Mouse (Mus musculus) E14TG2a.4 (cell line): ENCODE measurements around the gene Mpzl3.

Source experiments
- H3K27me3 ChIP-seq: 2 replicates; pipeline ENCODE4 v1.6.1; 2014; ENCODE audit warnings: low read length, control low read depth; ENCODE audit not compliant: insufficient read depth
- H3K36me3 ChIP-seq: 2 replicates; pipeline ENCODE4 v1.6.1; 2014; ENCODE audit warnings: low read length, control low read depth; ENCODE audit not compliant: insufficient read depth
- H3K4me1 ChIP-seq: replicated peaks from 2 replicates; pipeline ENCODE4 v1.6.1; 2014; ENCODE audit warnings: low read depth, low read length, control low read depth
- H3K4me3 ChIP-seq: replicated peaks from 2 replicates; pipeline ENCODE4 v1.5.1; 2014; ENCODE audit warnings: mild to moderate bottlenecking, low read length
- H3K9me3 ChIP-seq: 2 replicates; pipeline ENCODE4 v1.6.1; 2014; ENCODE audit warnings: low read length, control low read depth
- CTCF ChIP-seq: conservative IDR thresholded peaks from 2 replicates; pipeline ENCODE4 v1.5.1; 2014; ENCODE audit warnings: low read length
- NANOG ChIP-seq: IDR thresholded peaks from 2 replicates; pipeline ENCODE4 v1.6.1; 2014; ENCODE audit warnings: borderline replicate concordance, low read length, mixed read lengths
- POU5F1 ChIP-seq: IDR thresholded peaks from 2 replicates; pipeline ENCODE4 v1.6.1; 2014; ENCODE audit warnings: low read length, borderline replicate concordance

The Mpzl3 gene

DNA sequence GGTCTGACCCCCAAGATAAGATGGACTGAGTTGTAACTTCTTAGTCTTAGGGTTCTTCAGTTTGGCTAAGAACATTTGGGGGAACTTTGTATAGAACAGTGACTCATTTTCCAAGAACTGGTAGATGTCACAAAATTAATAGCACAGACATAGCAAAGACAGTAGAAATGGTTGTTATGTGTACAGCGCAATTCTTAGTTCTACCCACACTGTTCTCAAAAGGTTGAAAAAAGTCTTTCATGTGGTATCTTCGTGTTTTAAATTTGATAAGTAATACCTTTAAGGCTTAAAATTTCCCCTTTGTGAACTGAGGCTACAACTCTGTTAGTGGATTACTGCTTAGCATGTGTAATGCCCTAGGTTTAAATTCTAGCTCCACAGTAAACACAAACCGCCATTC lies 28.1 kb downstream of the Mpzl3 start:
- Histone ChIP-seq H3K4me3 (no peak overlapping the region), H3K4me1 (peaks cover 7% of the 10 kb centered on the region), H3K36me3 (no peaks in the 10 kb centered on the region), H3K27me3 (no peaks in the 10 kb centered on the region), H3K9me3 (no peaks in the 10 kb centered on the region)
- no peak for TF ChIP-seq CTCF
- no peak for TF ChIP-seq NANOG
- no peak for TF ChIP-seq POU5F1

DNA sequence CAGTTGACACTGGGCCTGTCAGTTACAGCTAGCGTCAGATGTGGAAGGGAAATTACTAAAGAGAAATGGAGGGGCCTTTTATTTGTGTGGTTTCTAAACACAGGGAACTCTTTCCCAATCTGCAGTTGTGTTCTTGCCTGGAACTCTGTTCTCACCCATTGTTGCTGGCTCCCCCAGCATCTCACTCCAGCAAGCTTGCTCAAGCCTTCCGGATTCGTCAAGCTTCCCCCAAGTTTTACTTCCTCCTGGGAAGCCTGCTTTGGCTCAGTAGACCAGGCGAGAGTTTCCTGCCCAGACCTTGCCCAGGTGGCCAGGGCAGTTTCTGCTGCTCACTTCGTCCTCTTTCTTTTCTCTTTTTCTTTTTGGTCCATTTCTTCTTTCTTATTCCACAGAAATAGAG lies 29.6 kb downstream of the Mpzl3 start:
- TF ChIP-seq POU5F1 (no peak), CTCF (no peak), NANOG (no peak)
- H3K27me3 ChIP-seq = no peaks in the 10 kb centered on the region
- H3K36me3 ChIP-seq = no peaks in the 10 kb centered on the region
- H3K4me1 ChIP-seq = peaks cover 7% of the 10 kb centered on the region
- H3K9me3 ChIP-seq = no peaks in the 10 kb centered on the region
- no peak overlapping the region for H3K4me3 ChIP-seq

DNA sequence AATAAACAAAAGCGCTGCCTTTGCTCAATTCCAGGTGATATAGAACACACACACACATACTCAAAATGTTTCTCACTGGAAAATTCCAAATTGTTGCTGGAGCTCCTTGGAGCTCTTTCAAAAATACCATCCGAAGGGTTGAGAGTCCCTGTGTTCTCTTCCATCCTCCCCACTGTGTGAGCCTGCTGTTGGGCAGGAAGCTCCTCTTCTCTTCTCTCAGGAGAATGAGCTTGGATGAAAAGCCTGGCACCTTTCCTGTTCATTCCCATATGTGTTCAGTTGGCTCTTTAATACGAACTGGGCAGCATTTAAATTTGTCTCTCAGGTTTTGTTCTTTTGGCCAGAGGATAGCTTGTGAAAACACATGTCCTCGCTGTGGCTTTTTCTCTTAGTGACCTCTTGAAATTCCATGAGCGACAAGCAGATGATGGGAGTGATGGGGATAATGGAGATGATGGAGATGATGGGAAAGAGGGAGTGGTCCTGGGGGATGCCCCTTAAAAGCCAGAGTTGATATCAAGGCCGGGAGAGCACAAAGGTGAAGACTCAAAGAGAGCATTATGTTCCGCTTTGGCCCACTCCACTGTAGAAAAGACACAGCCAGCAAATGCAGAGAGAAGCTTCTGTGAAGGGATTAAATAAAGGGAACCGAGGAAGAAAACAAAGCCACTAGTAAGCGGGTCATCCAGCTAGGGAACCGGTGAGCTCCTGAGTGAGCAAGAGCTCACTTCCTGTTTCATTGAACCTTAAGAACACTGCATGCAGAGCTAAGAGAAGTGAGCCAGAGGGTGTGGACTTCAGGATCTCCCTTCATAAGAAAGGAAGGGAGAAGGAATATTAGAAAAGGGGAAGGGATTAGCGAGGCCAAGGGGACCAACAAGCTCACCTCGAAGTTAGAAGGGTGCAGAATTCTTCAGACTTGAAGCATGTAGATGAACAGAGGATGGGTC lies 31.0 kb downstream of the Mpzl3 start:
- H3K4me3 ChIP-seq = no peak overlapping the region
- H3K27me3 ChIP-seq = peaks cover 4% of the 10 kb centered on the region
- no peaks in the 10 kb centered on the region for H3K36me3 ChIP-seq
- H3K9me3 ChIP-seq = no peaks in the 10 kb centered on the region
- H3K4me1 ChIP-seq = peaks cover 7% of the 10 kb centered on the region
- TF ChIP-seq NANOG = no peak
- no peak for TF ChIP-seq CTCF
- no peak for TF ChIP-seq POU5F1

DNA sequence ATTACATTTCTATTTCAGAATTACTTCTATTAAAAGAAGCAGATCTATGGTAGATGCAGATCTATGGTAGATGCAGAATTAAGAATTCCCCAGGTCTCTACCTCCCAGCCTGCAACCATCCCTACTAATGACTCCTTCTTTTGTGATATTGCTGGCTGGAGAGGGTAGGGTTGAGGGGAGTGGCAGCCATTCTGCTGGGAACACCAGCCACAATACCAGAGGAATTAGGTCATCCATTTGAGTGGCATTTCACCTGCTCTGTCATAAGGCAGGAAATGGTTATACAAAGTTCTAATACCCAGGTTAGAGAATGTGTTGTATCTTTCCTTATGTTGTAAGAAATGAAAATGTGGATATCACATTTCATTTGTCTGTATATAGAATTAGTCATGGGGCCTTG lies 33.1 kb downstream of the Mpzl3 start:
- H3K4me1 ChIP-seq = peaks cover 10% of the 10 kb centered on the region
- no peaks in the 10 kb centered on the region for H3K36me3 ChIP-seq
- H3K27me3 ChIP-seq = peaks cover 10% of the 10 kb centered on the region
- TF ChIP-seq POU5F1 (no peak), CTCF (no peak)
- no peaks in the 10 kb centered on the region for H3K9me3 ChIP-seq
- no peak overlapping the region for H3K4me3 ChIP-seq

DNA sequence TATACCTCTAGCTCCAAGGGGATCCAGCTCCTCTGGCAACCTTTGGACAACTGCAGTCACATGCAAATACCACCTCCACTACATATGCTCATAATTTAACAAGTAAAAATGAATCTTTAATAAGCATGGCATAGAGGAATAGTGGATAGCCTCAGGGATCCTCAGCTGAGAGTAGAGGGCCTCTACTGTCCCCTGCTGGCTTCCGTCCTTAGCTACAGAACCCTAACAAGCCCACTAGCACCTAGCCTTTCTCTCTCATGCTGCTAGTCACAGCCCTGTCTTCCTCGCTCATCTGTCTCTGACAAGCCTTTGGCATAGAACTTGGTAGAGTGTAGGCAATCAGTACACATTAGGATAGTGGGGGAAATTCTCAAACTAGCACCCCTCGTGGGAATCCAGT lies 35.8 kb downstream of the Mpzl3 start:
- peaks cover 10% of the 10 kb centered on the region for H3K4me1 ChIP-seq
- no peaks in the 10 kb centered on the region for H3K9me3 ChIP-seq
- no peaks in the 10 kb centered on the region for H3K36me3 ChIP-seq
- peaks cover 14% of the 10 kb centered on the region for H3K27me3 ChIP-seq
- TF ChIP-seq NANOG = no peak
- 0 out of 2 replicates have a peak, but pooled peaks have one; percentile 6 for TF ChIP-seq CTCF
- no peak overlapping the region for H3K4me3 ChIP-seq

DNA sequence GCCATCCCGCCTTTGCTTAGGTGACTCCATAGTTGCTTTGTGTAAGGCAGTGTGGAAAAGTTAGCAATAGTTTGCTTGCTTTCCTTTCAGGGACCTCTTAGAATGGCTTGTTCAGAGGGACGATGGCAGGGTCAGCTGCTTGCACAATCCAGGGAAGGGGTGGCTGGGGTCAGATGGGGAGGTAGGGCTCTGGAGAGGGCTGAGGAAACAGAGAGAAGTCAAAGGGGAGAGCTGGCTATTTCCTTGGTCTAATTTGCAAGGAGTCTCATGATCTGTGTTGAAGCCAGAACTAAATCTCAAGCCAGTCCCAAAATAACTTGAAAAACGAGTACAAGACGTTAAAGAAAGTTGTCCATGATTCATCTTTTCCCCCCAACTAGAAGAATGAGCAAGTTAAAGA lies 37.7 kb downstream of the Mpzl3 start:
- Histone ChIP-seq H3K4me3 (no peak overlapping the region; the same call in 1 of the 2 replicates), H3K36me3 (no peaks in the 10 kb centered on the region)
- TF ChIP-seq NANOG = no peak
- TF ChIP-seq CTCF = no peak
- no peak for TF ChIP-seq POU5F1

DNA sequence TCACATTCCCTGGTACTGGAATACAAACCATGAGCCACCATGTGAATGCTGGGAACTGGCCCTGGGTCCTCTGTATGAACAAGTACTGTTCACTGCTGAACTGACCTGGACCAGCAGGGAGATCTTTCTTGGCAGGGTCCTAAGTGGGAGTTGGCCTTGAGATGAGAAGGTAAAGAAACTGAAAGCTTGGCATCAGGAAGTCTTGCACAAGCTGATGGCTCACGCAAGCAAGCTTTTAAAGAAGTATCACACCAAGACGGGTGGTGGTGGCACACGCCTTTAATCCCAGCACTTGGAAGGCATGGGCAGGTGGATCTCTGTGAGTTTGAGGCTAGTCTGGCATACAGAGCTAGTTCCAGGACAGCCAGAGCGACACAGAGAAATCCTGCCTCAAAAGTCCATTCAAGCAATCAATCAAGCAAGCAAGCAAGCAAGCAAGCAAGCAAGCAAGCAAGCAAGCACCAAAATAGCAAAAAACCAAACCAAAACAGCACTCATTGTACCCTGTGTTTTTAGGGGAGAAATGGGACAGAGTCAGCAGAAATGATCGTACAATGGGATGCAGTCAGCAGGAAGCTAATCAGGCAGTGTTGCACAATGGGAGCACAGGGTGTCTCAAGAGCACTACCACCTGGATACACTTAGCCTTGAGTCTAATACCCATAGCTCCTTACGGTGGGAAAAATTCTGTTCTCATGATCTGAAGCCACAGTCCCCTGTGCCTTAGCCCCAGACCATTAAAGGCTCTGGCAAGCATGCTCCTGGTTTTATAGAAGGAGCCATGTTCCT lies 40.4 kb downstream of the Mpzl3 start:
- no peak overlapping the region for H3K4me3 ChIP-seq
- peaks cover 13% of the 10 kb centered on the region for H3K4me1 ChIP-seq
- no peak for TF ChIP-seq NANOG
- no peak for TF ChIP-seq CTCF
- TF ChIP-seq POU5F1 = no peak
- H3K27me3 ChIP-seq = peaks cover 19% of the 10 kb centered on the region
- no peaks in the 10 kb centered on the region for H3K36me3 ChIP-seq
- no peaks in the 10 kb centered on the region for H3K9me3 ChIP-seq

More for the DNA sequence above, 37.7 kb downstream of the Mpzl3 start:
- no peaks in the 10 kb centered on the region for H3K9me3 ChIP-seq
- peaks cover 19% of the 10 kb centered on the region for H3K27me3 ChIP-seq
- peaks cover 10% of the 10 kb centered on the region for H3K4me1 ChIP-seq

DNA sequence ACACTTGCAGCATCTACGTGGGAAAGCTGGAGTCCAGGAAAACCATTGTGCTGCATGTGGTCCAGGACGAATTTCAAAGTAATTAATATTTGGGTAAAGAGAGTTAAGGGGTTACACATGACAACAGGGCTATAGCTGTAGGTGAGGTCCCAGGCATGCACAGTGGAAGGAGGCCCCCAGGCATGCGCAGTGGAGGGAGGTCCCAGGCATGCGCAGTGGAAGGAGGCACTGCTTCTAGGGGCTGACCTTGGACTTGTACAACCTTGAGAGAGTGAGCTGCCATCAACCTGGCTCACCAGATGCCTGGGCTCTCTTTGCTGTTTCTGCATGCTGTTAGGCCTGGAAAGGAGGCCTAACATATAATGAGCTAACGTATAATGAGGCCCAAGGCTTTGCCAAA lies 42.9 kb downstream of the Mpzl3 start:
- Histone ChIP-seq H3K4me1 (0 out of 2 replicates have a peak, but pooled peaks cover 5% of the 10 kb centered on the region), H3K36me3 (no peaks in the 10 kb centered on the region), H3K27me3 (peaks cover 8% of the 10 kb centered on the region), H3K4me3 (no peak overlapping the region), H3K9me3 (no peaks in the 10 kb centered on the region)
- TF ChIP-seq POU5F1 = no peak
- no peak for TF ChIP-seq NANOG
- no peak for TF ChIP-seq CTCF
